Mouse (Mus musculus) midbrain, embryonic 12.5 days (tissue): Measurements from ENCODE around the gene Ech1. TPM values are rescaled to one million over a fixed set of nuclear protein-coding genes. Genes with fewer than 3 reads are reported as not detected.
"Not testable (repeated sequence)": the region's sequence is repeated elsewhere in the genome, so short reads cannot be mapped to it uniquely, and the experiment has no call there.

Source experiments
- ATAC-seq: fragments of 200-750 bp; cut with Nextera tagmentation; 2 replicates; pipeline ENCODE4 v1.8.0; 2017; ENCODE audit warnings: low read depth, moderate TSS enrichment, moderate library complexity; ENCODE audit not compliant: low FRiP score
- H3K27ac ChIP-seq: fragments of 300-500 bp; sonication (generic); replicated peaks from 2 replicates; pipeline ENCODE4 v1.5.1; 2016; ENCODE audit warnings: mild to moderate bottlenecking
- H3K27me3 ChIP-seq: fragments of 300-500 bp; sonication (generic); 2 replicates; pipeline ENCODE4 v1.6.1; 2016; ENCODE audit warnings: mild to moderate bottlenecking
- H3K36me3 ChIP-seq: fragments of 300-500 bp; sonication (generic); 2 replicates; pipeline ENCODE4 v1.6.1; 2016
- H3K4me1 ChIP-seq: fragments of 300-500 bp; sonication (generic); 2 replicates; pipeline ENCODE4 v1.6.1; 2016
- H3K4me2 ChIP-seq: fragments of 300-500 bp; sonication (generic); replicated peaks from 2 replicates; pipeline ENCODE4 v1.6.1; 2016; ENCODE audit warnings: mild to moderate bottlenecking, moderate library complexity
- H3K4me3 ChIP-seq: fragments of 300-500 bp; sonication (generic); 2 replicates; pipeline ENCODE4 v1.5.1; 2016; ENCODE audit warnings: mild to moderate bottlenecking
- H3K9ac ChIP-seq: fragments of 300-500 bp; sonication (generic); replicated peaks from 2 replicates; pipeline ENCODE4 v1.6.1; 2016; ENCODE audit warnings: mild to moderate bottlenecking, moderate library complexity
- H3K9me3 ChIP-seq: fragments of 300-500 bp; sonication (generic); 2 replicates; pipeline ENCODE4 v1.6.1; 2016; ENCODE audit warnings: mild to moderate bottlenecking
- WGBS: fragments of 180-500 bp; shearing (Covaris S2); methylation state at CpG from one replicate; pipeline ENCODE4 v1.1.7; 2016; 5-methylcytosine and 5-hydroxymethylcytosine counted together
- polyA plus RNA-seq: library from polyadenylated mRNA; unstranded; fragments of >200 nt; fragmentation: Nextera tagmentation; extraction: Ambion mirVana; gene quantifications from 2 replicates; pipeline ENCODE4 v1.2.1, GENCODE M21; 2016

The Ech1 gene
- polyA plus RNA-seq, 1 experiment from 2014 or later = 77.2 TPM

GRCm38 (mm10) chr7:28867508-28868340, 42.7 kb downstream of the Ech1 start:
- not testable (repeated sequence) for H3K4me2 ChIP-seq, H3K4me3 ChIP-seq

GRCm38 (mm10) chr7:28870901-28871664, 46.1 kb downstream of the Ech1 start:
- ATAC-seq = no peak
- H3K9me3 ChIP-seq = no peaks in the 10 kb centered on the region
- H3K4me3 ChIP-seq = no peak overlapping the region
- WGBS = 92% methylated on average over 24 of the region's 24 CpGs
- H3K4me1 ChIP-seq = peaks cover 2% of the 10 kb centered on the region; the same call in 1 of the 2 replicates
- no peaks in the 10 kb centered on the region for H3K36me3 ChIP-seq
- H3K9ac ChIP-seq = no peak overlapping the region
- H3K4me2 ChIP-seq = no peak overlapping the region
- no peaks in the 10 kb centered on the region for H3K27me3 ChIP-seq
- H3K27ac ChIP-seq = no peak overlapping the region

More at GRCm38 (mm10) chr7:28867508-28868340, 42.7 kb downstream of the Ech1 start:
- not testable (repeated sequence) for H3K27me3 ChIP-seq, H3K36me3 ChIP-seq, H3K9me3 ChIP-seq, H3K9ac ChIP-seq, H3K27ac ChIP-seq, ATAC-seq
- peaks cover 18% of the 10 kb centered on the region; the same call in 1 of the 2 replicates for H3K4me1 ChIP-seq
- 31% methylated on average over 23 of the region's 23 CpGs for WGBS

GRCm38 (mm10) chr7:28874565-28874964, 49.5 kb downstream of the Ech1 start:
- 76% methylated on average over 2 of the region's 2 CpGs for WGBS
- no peak overlapping the region for H3K4me3 ChIP-seq
- ATAC-seq = no peak
- H3K9me3 ChIP-seq = no peaks in the 10 kb centered on the region
- H3K36me3 ChIP-seq = no peaks in the 10 kb centered on the region
- no peaks in the 10 kb centered on the region for H3K27me3 ChIP-seq
- H3K4me2 ChIP-seq = no peak overlapping the region
- H3K9ac ChIP-seq = no peak overlapping the region
- no peaks in the 10 kb centered on the region for H3K4me1 ChIP-seq
- no peak overlapping the region for H3K27ac ChIP-seq

- Histone ChIP-seq H3K4me3 (no peak overlapping the region), H3K36me3 (no peaks in the 10 kb centered on the region), H3K9me3 (no peaks in the 10 kb centered on the region), H3K27ac (no peak overlapping the region), H3K4me2 (no peak overlapping the region), H3K27me3 (no peaks in the 10 kb centered on the region), H3K9ac (no peak overlapping the region), H3K4me1 (no peaks in the 10 kb centered on the region)
- ATAC-seq = no peak
- 81% methylated on average over 4 of the region's 4 CpGs for WGBS
Measured at GRCm38 (mm10) chr7:28876099-28876498, 51.1 kb downstream of the Ech1 start.

- H3K9me3 ChIP-seq = no peaks in the 10 kb centered on the region
- H3K4me1 ChIP-seq = 0 out of 2 replicates have a peak, but pooled peaks cover 3% of the 10 kb centered on the region
- H3K27me3 ChIP-seq = no peaks in the 10 kb centered on the region
- no peak overlapping the region for H3K9ac ChIP-seq
- no peak overlapping the region for H3K27ac ChIP-seq
- H3K4me3 ChIP-seq = no peak overlapping the region
- WGBS = 92% methylated on average over 7 of the region's 7 CpGs
- H3K36me3 ChIP-seq = no peaks in the 10 kb centered on the region
- ATAC-seq = no peak
- H3K4me2 ChIP-seq = no peak overlapping the region
Measured at GRCm38 (mm10) chr7:28877155-28877554, 52.1 kb downstream of the Ech1 start.

- Histone ChIP-seq H3K27me3 (no peaks in the 10 kb centered on the region), H3K36me3 (no peaks in the 10 kb centered on the region), H3K4me1 (0 out of 2 replicates have a peak, but pooled peaks cover 3% of the 10 kb centered on the region), H3K9ac (no peak overlapping the region), H3K4me3 (no peak overlapping the region), H3K9me3 (no peaks in the 10 kb centered on the region), H3K27ac (no peak overlapping the region), H3K4me2 (no peak overlapping the region)
- no peak for ATAC-seq
- 85% methylated on average over 4 of the region's 4 CpGs for WGBS
Measured at GRCm38 (mm10) chr7:28877856-28878255, 52.8 kb downstream of the Ech1 start.

GRCm38 (mm10) chr7:28879606-28880005, 54.6 kb downstream of the Ech1 start:
- WGBS = 72% methylated on average over 7 of the region's 7 CpGs
- Histone ChIP-seq H3K4me2 (no peak overlapping the region), H3K36me3 (no peaks in the 10 kb centered on the region), H3K27ac (no peak overlapping the region), H3K4me3 (no peak overlapping the region), H3K27me3 (no peaks in the 10 kb centered on the region), H3K4me1 (0 out of 2 replicates have a peak, but pooled peaks cover 3% of the 10 kb centered on the region), H3K9me3 (no peaks in the 10 kb centered on the region), H3K9ac (no peak overlapping the region)
- ATAC-seq = no peak

- Histone ChIP-seq H3K9me3 (no peaks in the 10 kb centered on the region), H3K4me1 (0 out of 2 replicates have a peak, but pooled peaks cover 3% of the 10 kb centered on the region), H3K9ac (no peak overlapping the region), H3K4me2 (no peak overlapping the region), H3K27ac (no peak overlapping the region), H3K27me3 (no peaks in the 10 kb centered on the region), H3K36me3 (no peaks in the 10 kb centered on the region), H3K4me3 (no peak overlapping the region)
- 78% methylated on average over 10 of the region's 10 CpGs for WGBS
- ATAC-seq = no peak
Measured at GRCm38 (mm10) chr7:28880554-28880953, 55.5 kb downstream of the Ech1 start.

GRCm38 (mm10) chr7:28881199-28881598, 56.2 kb downstream of the Ech1 start, which contains the start of gene Capn12:
Gene Capn12, plus strand, starts transcription at chr7:28881422.
- H3K9ac ChIP-seq = no peak within 1 kb of the TSS
- no peak within 1 kb of the TSS for H3K4me2 ChIP-seq
- 40% methylated on average over 13 of the region's 13 CpGs for WGBS
- no peaks in the 10 kb centered on the region for H3K36me3 ChIP-seq
- no peak within 1 kb of the TSS for H3K4me3 ChIP-seq
- no peak within 1 kb of the TSS for H3K27ac ChIP-seq
- ATAC-seq = no peak
- H3K9me3 ChIP-seq = no peaks in the 10 kb centered on the region
- H3K4me1 ChIP-seq = 0 out of 2 replicates have a peak, but pooled peaks cover 3% of the 10 kb centered on the region
- peaks cover 2% of the 10 kb centered on the region; the same call in 1 of the 2 replicates for H3K27me3 ChIP-seq

Other genes with a start within 250 kb of the Ech1 start
- gene Samd4b, start 227.1 kb upstream of the Ech1 start, polyA plus RNA-seq = 34.1 and 34.8 TPM in 2 replicates
- 40.4 and 43.5 TPM in 2 replicates for gene Pak4, start 227.0 kb upstream of the Ech1 start, polyA plus RNA-seq
- gene Acp7, start 193.9 kb upstream of the Ech1 start, polyA plus RNA-seq = not detected in 2 replicates
- gene Fbxo27, start 132.4 kb upstream of the Ech1 start, polyA plus RNA-seq = 4.9 and 5.3 TPM in 2 replicates
- 6.7 and 7.2 TPM in 2 replicates for gene Fbxo17, start 108.4 kb upstream of the Ech1 start, polyA plus RNA-seq
- gene Mrps12, start 83.4 kb upstream of the Ech1 start, polyA plus RNA-seq = 117 and 120 TPM in 2 replicates
- gene Sars2, start 83.2 kb upstream of the Ech1 start, polyA plus RNA-seq = 30.7 and 30.9 TPM in 2 replicates
- gene Ccer2, start 69.0 kb upstream of the Ech1 start, polyA plus RNA-seq = not detected in 2 replicates
- gene Sirt2, start 58.5 kb upstream of the Ech1 start, polyA plus RNA-seq = 78.5 and 80.6 TPM in 2 replicates
- 38.6 and 44.5 TPM in 2 replicates for gene Nfkbib, start 57.7 kb upstream of the Ech1 start, polyA plus RNA-seq
- 1.7 and 2.8 TPM in 2 replicates for gene Rinl, start 36.2 kb upstream of the Ech1 start, polyA plus RNA-seq
- gene Hnrnpl, start 16.7 kb upstream of the Ech1 start, polyA plus RNA-seq = 323 and 357 TPM in 2 replicates
- 3.2 and 3.5 TPM in 2 replicates for gene Lgals4, start 8.6 kb downstream of the Ech1 start, polyA plus RNA-seq
- gene Lgals7, start 38.6 kb downstream of the Ech1 start, polyA plus RNA-seq = 2.6 and 3.1 TPM in 2 replicates
- 0.20 and 0.39 TPM in 2 replicates for gene Capn12, start 56.2 kb downstream of the Ech1 start, polyA plus RNA-seq
- 162 and 175 TPM in 2 replicates for gene Actn4, start 137.1 kb downstream of the Ech1 start, polyA plus RNA-seq
- 324 and 335 TPM in 2 replicates for gene Eif3k, start 156.6 kb downstream of the Ech1 start, polyA plus RNA-seq
- 5.4 and 6.2 TPM in 2 replicates for gene Map4k1, start 156.8 kb downstream of the Ech1 start, polyA plus RNA-seq